Mouse (Mus musculus): ENCODE measurements at regions not wholly inside any gene's neighbourhood (a gene's known extent, or its start where the extent isn't known, plus 50 kb on each side); places are given as distances from the start of the nearest gene placed in this dataset.

DNA sequence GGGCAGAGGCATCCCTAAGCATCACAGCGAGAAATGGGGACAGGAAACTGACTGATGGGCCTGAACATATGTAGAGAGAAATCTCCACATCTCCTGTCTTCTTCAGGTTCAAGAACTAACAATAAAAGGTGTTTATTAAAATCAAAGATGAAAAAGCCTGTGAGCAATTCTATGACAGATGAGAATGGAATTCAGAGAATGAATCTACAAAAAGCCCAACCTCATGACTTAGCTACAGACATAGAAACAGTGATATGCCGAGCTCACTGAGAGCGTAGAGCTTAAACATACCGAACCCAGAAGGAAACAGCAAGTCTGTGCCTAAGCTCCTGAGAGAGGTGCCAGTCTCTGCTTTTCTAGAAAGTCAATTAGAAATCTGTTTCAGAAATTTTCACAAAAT is 203.7 kb upstream of the Mctp2 start:
- DNase-seq (ENCODE audit: low read depth, low spot score) = no peak
- Histone ChIP-seq H3K4me1 (ENCODE audit: control insufficient read depth in 1 of 2, insufficient read depth in 2 of 2, low read length in 2 of 2) (no peaks in the 10 kb centered on the region), H3K27me3 (ENCODE audit: control insufficient read depth in 1 of 2, insufficient read depth in 2 of 2, low read length in 2 of 2) (no peaks in the 10 kb centered on the region), H3K36me3 (ENCODE audit: control insufficient read depth in 1 of 2, insufficient read depth in 2 of 2, low read length in 2 of 2) (no peaks in the 10 kb centered on the region), H3K27ac (ENCODE audit: control insufficient read depth, low read depth, low read length) (no peak overlapping the region), H3K9me3 (replicated peaks; ENCODE audit: insufficient read depth, low read length) (no peaks in the 10 kb centered on the region), H3K4me3 (ENCODE audit: control insufficient read depth in 1 of 2, insufficient read depth in 1 of 2, low read depth in 2 of 2, low read length in 2 of 2) (no peak overlapping the region), H3K79me2 (ENCODE audit: control insufficient read depth, insufficient read depth, low read length, poor library complexity) (no peaks in the 10 kb centered on the region), H3K9ac (ENCODE audit: control insufficient read depth, low read depth, low read length, poor library complexity, severe bottlenecking) (no peak overlapping the region)
- no peak for TF ChIP-seq USF2 (IDR thresholded peaks at IDR 0.05; ENCODE audit: borderline replicate concordance in 1 of 2, insufficient read depth in 1 of 2, low read depth in 1 of 2, low read length in 2 of 2)
- TF ChIP-seq USF1 (IDR thresholded peaks at IDR 0.05; ENCODE audit: low read depth, low read length) = no peak
- no peak for TF ChIP-seq UBTF (IDR thresholded peaks at IDR 0.05; ENCODE audit: borderline replicate concordance, insufficient read depth, low read depth, low read length)
- TF ChIP-seq CHD2 (IDR thresholded peaks at IDR 0.05; ENCODE audit: low read length) = no peak
- TF ChIP-seq ZC3H11A (IDR thresholded peaks at IDR 0.05; ENCODE audit: low read depth, low read length) = no peak
- no peak for TF ChIP-seq MAX (IDR thresholded peaks at IDR 0.05; ENCODE audit: low read length)

DNA sequence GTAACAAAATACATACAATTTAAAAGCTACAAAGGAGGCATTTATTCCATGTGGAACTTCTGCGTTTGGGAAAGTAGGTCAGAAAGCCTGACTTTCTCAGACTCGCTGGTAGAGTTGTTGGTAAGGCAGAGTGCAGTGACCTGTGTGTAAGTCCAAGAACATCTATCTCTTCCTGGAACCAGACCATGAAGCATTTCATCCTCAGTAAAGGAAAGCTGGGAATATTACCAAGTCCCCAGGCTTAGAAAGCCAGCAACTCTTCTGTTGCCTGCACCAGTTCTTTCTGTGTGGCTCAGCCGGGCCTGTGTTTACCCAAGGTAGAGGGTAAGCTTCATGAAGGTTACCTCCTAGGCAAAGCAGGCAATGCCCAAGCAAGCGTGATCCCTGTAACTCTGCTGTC is 207.0 kb upstream of the Mctp2 start:
- Histone ChIP-seq H3K79me2 (ENCODE audit: control insufficient read depth, insufficient read depth, low read length, poor library complexity) (no peaks in the 10 kb centered on the region), H3K9ac (ENCODE audit: control insufficient read depth, low read depth, low read length, poor library complexity, severe bottlenecking) (no peak overlapping the region), H3K27me3 (ENCODE audit: control insufficient read depth in 1 of 2, insufficient read depth in 2 of 2, low read length in 2 of 2) (no peaks in the 10 kb centered on the region), H3K4me1 (ENCODE audit: control insufficient read depth in 1 of 2, insufficient read depth in 2 of 2, low read length in 2 of 2) (no peaks in the 10 kb centered on the region), H3K4me3 (ENCODE audit: control insufficient read depth in 1 of 2, insufficient read depth in 1 of 2, low read depth in 2 of 2, low read length in 2 of 2) (no peak overlapping the region), H3K9me3 (replicated peaks; ENCODE audit: insufficient read depth, low read length) (no peaks in the 10 kb centered on the region), H3K36me3 (ENCODE audit: control insufficient read depth in 1 of 2, insufficient read depth in 2 of 2, low read length in 2 of 2) (no peaks in the 10 kb centered on the region), H3K27ac (ENCODE audit: control insufficient read depth, low read depth, low read length) (no peak overlapping the region)
- TF ChIP-seq USF2 (IDR thresholded peaks at IDR 0.05; ENCODE audit: borderline replicate concordance in 1 of 2, insufficient read depth in 1 of 2, low read depth in 1 of 2, low read length in 2 of 2) = no peak
- no peak for TF ChIP-seq MEF2A (IDR thresholded peaks at IDR 0.05; ENCODE audit: extremely low read depth, insufficient replicate concordance, low read depth, low read length, poor library complexity, severe bottlenecking)
- TF ChIP-seq MAFK (IDR thresholded peaks at IDR 0.05; ENCODE audit: borderline replicate concordance, low read depth, low read length) = no peak
- TF ChIP-seq POLR2AphosphoS5 (IDR thresholded peaks at IDR 0.05; ENCODE audit: borderline replicate concordance, low read depth, low read length) = no peak
- no peak for TF ChIP-seq TBP (IDR thresholded peaks at IDR 0.05; ENCODE audit: low read depth, low read length)
- TF ChIP-seq MAX (IDR thresholded peaks at IDR 0.05; ENCODE audit: low read length) = no peak
- no peak for TF ChIP-seq MXI1 (IDR thresholded peaks at IDR 0.05; ENCODE audit: low read depth, low read length)
- TF ChIP-seq POLR2AphosphoS2 (IDR thresholded peaks at IDR 0.05; ENCODE audit: low read length) = no peak
- no peak for TF ChIP-seq CTCF (IDR thresholded peaks at IDR 0.05 in 2 of 3, conservative IDR thresholded peaks at IDR 0.05 in 1 of 3; ENCODE audit: control insufficient read depth in 1 of 3, insufficient read depth in 1 of 3, low read depth in 2 of 3, low read length in 3 of 3, poor library complexity in 1 of 3, severe bottlenecking in 1 of 3)
- no peak for TF ChIP-seq SMC3 (IDR thresholded peaks at IDR 0.05; ENCODE audit: low read depth, low read length)
- TF ChIP-seq TCF12 (IDR thresholded peaks at IDR 0.05; ENCODE audit: low read depth, low read length) = no peak
- TF ChIP-seq RAD21 (IDR thresholded peaks at IDR 0.05; ENCODE audit: low read depth, low read length) = no peak
- no peak for TF ChIP-seq MYC (IDR thresholded peaks at IDR 0.05; ENCODE audit: low read depth, low read length)
- no peak for TF ChIP-seq MAZ (IDR thresholded peaks at IDR 0.05; ENCODE audit: low read depth, low read length)
- no peak for DNase-seq (ENCODE audit: low read depth, low spot score)

All from MEL (cell line).